Mouse (Mus musculus) embryonic facial prominence, embryonic 15.5 days (tissue): ENCODE data around the gene Tll2. TPM values are rescaled to one million over a fixed set of nuclear protein-coding genes. Genes with fewer than 3 reads are reported as not detected.

Source experiments
- ATAC-seq: fragments of 200-750 bp; cut with Nextera tagmentation; 2 replicates; pipeline ENCODE4 v1.8.0; 2017; ENCODE audit warnings: low read depth, moderate TSS enrichment; ENCODE audit not compliant: insufficient number of reproducible peaks, low FRiP score, low TSS enrichment
- H3K27ac ChIP-seq: fragments of 300-500 bp; sonication (generic); replicated peaks from 2 replicates; pipeline ENCODE4 v1.5.1; 2015; ENCODE audit warnings: mild to moderate bottlenecking, inconsistent platforms
- H3K27me3 ChIP-seq: fragments of 300-500 bp; sonication (generic); 2 replicates; pipeline ENCODE4 v1.6.1; 2015; ENCODE audit warnings: inconsistent platforms
- H3K36me3 ChIP-seq: fragments of 300-500 bp; sonication (generic); 2 replicates; pipeline ENCODE4 v1.6.1; 2015; ENCODE audit warnings: mild to moderate bottlenecking, inconsistent platforms
- H3K4me1 ChIP-seq: fragments of 300-500 bp; sonication (generic); 2 replicates; pipeline ENCODE4 v1.6.1; 2015; ENCODE audit warnings: inconsistent platforms
- H3K4me2 ChIP-seq: fragments of 300-500 bp; sonication (generic); replicated peaks from 2 replicates; pipeline ENCODE4 v1.6.1; 2015; ENCODE audit warnings: mild to moderate bottlenecking, inconsistent platforms
- H3K4me3 ChIP-seq: fragments of 300-500 bp; sonication (generic); replicated peaks from 2 replicates; pipeline ENCODE4 v1.5.1; 2015; ENCODE audit warnings: mild to moderate bottlenecking, inconsistent platforms
- H3K9ac ChIP-seq: fragments of 300-500 bp; sonication (generic); 2 replicates; pipeline ENCODE4 v1.6.1; 2015; ENCODE audit warnings: inconsistent platforms
- H3K9me3 ChIP-seq: fragments of 300-500 bp; sonication (generic); replicated peaks from 2 replicates; pipeline ENCODE4 v1.6.1; 2016; ENCODE audit warnings: inconsistent platforms
- WGBS: fragments of 180-500 bp; shearing (Covaris S2); methylation state at CpG from one replicate; pipeline ENCODE4 v1.1.7; 2015; 5-methylcytosine and 5-hydroxymethylcytosine counted together
- polyA plus RNA-seq: library from polyadenylated mRNA; unstranded; fragments of >200 nt; fragmentation: Nextera tagmentation; extraction: Ambion mirVana; gene quantifications from 2 replicates; pipeline ENCODE4 v1.2.1, GENCODE M21; 2015

Tll2 gene
- 0.76 and 0.97 TPM in 2 replicates for polyA plus RNA-seq

- H3K9me3 ChIP-seq: no peaks in the 10 kb centered on the region
- peaks cover 18% of the 10 kb centered on the region for H3K4me1 ChIP-seq
- peak within 1 kb of the TSS; percentile 47 for H3K4me3 ChIP-seq
- H3K27ac ChIP-seq: no peak within 1 kb of the TSS
- peaks cover 48% of the 10 kb centered on the region for H3K27me3 ChIP-seq
- 0 out of 2 replicates have a peak, but pooled peaks cover 7% of the 10 kb centered on the region for H3K36me3 ChIP-seq
- peak within 1 kb of the TSS; percentile 93 for H3K4me2 ChIP-seq
- no peak within 1 kb of the TSS for H3K9ac ChIP-seq
- 2% methylated on average over 32 of the region's 32 CpGs for WGBS
- peak; percentile 88 for ATAC-seq
Observed at GRCm38 (mm10) chr19:41206811-41207344, at the start of gene Tll2. Gene Tll2, minus strand, starts transcription at chr19:41206835.

GRCm38 (mm10) chr19:41254584-41254983 is 47.9 kb upstream of the Tll2 start:
- H3K4me2 ChIP-seq: no peak overlapping the region
- ATAC-seq: no peak
- H3K9ac ChIP-seq: no peak overlapping the region
- H3K4me1 ChIP-seq: no peaks in the 10 kb centered on the region
- peaks cover 7% of the 10 kb centered on the region; the same call in 1 of the 2 replicates for H3K36me3 ChIP-seq
- H3K9me3 ChIP-seq: no peaks in the 10 kb centered on the region
- no peak overlapping the region for H3K4me3 ChIP-seq
- H3K27me3 ChIP-seq: no peaks in the 10 kb centered on the region
- H3K27ac ChIP-seq: no peak overlapping the region
- 75% methylated on average over 5 of the region's 5 CpGs for WGBS

DNA sequence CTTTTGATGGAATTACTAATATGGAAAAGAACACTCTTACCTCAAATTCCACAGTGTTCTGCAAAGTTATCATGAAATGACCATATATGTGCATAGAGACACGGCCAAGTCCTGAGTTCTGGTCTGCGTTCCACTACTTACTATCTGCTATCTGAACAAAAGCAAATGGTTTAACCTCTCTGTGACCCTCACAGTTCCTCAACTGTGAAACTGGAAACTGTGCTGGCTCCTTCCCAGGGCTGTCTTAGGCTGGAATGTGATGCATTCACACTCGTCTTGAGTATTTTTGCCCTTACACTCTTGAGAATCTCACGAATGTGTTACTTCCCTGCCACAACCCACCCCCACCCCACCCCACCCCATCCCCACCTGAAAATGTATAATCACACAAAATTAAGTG is 42.3 kb upstream of the Tll2 start:
- Histone ChIP-seq H3K27me3 (no peaks in the 10 kb centered on the region), H3K9ac (no peak overlapping the region), H3K36me3 (peaks cover 24% of the 10 kb centered on the region), H3K4me1 (no peaks in the 10 kb centered on the region), H3K9me3 (no peaks in the 10 kb centered on the region), H3K4me2 (no peak overlapping the region), H3K27ac (no peak overlapping the region), H3K4me3 (no peak overlapping the region)
- 55% methylated on average over 4 of the region's 4 CpGs for WGBS
- ATAC-seq: no peak

DNA sequence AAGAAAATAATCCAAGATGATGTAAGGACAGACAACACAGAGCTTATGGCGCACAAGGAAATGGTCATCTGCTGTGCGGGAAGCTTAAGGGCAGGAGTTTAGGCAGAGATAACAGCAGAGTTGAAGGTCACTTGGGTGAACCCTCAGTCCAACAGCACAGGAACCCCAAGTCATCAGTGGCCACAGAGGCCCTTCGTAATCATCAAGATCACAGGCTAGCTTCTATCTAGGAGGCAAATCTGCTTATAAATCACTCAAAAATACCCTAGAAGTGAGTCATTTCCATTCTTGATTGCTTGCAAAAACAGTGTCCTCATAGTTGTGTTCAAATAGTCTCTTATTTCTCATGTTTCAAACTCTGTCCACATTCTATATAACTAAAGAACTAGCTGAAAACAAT is 41.6 kb upstream of the Tll2 start:
- Histone ChIP-seq H3K27ac (no peak overlapping the region), H3K9me3 (no peaks in the 10 kb centered on the region), H3K27me3 (no peaks in the 10 kb centered on the region), H3K4me2 (no peak overlapping the region), H3K4me1 (no peaks in the 10 kb centered on the region), H3K9ac (no peak overlapping the region), H3K36me3 (peaks cover 23% of the 10 kb centered on the region), H3K4me3 (no peak overlapping the region)
- 92% methylated on average over 3 of the region's 3 CpGs for WGBS
- ATAC-seq: no peak

- Histone ChIP-seq H3K4me1 (no peaks in the 10 kb centered on the region), H3K36me3 (peaks cover 37% of the 10 kb centered on the region), H3K4me2 (no peak overlapping the region), H3K9me3 (no peaks in the 10 kb centered on the region), H3K27me3 (no peaks in the 10 kb centered on the region), H3K4me3 (no peak overlapping the region), H3K9ac (no peak overlapping the region), H3K27ac (no peak overlapping the region)
- no peak for ATAC-seq
- WGBS: 87% methylated on average over 4 of the region's 4 CpGs
Observed at GRCm38 (mm10) chr19:41246271-41246670, 39.6 kb upstream of the Tll2 start.

- H3K4me3 ChIP-seq: no peak overlapping the region
- ATAC-seq: no peak
- no peak overlapping the region for H3K9ac ChIP-seq
- no peaks in the 10 kb centered on the region for H3K4me1 ChIP-seq
- H3K4me2 ChIP-seq: no peak overlapping the region
- 63% methylated on average over 6 of the region's 6 CpGs for WGBS
- H3K27me3 ChIP-seq: no peaks in the 10 kb centered on the region
- no peak overlapping the region for H3K27ac ChIP-seq
- peaks cover 49% of the 10 kb centered on the region for H3K36me3 ChIP-seq
- no peaks in the 10 kb centered on the region for H3K9me3 ChIP-seq
Observed at GRCm38 (mm10) chr19:41244581-41244980, 37.9 kb upstream of the Tll2 start.

DNA sequence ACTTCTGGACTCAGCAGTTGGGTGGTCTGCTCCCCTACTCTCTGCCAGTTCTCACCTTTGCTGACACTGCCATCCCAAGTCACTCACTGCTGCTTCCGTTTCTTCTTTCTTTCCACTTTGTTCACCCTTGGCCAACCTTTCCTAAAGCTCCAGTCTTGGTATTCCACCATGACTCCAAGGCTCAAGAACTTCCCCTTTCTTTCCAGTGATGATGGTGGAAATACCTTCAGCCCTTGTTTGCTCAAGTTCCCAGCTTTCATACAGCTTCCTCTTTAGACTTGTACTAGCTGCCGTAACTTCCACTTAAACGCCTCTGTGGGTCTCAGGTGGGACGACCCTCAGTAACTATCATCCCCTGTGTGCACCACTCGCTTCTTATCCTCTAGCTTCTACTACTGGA is 35.4 kb upstream of the Tll2 start:
- Histone ChIP-seq H3K4me1 (no peaks in the 10 kb centered on the region), H3K27me3 (no peaks in the 10 kb centered on the region), H3K27ac (no peak overlapping the region), H3K4me2 (no peak overlapping the region), H3K36me3 (peaks cover 57% of the 10 kb centered on the region), H3K9ac (no peak overlapping the region), H3K9me3 (no peaks in the 10 kb centered on the region), H3K4me3 (no peak overlapping the region)
- 92% methylated on average over 5 of the region's 5 CpGs for WGBS
- ATAC-seq: no peak

GRCm38 (mm10) chr19:41233698-41234097 is 27.1 kb upstream of the Tll2 start:
- H3K9ac ChIP-seq: no peak overlapping the region
- H3K36me3 ChIP-seq: peaks cover 62% of the 10 kb centered on the region
- no peak overlapping the region for H3K4me2 ChIP-seq
- 91% methylated on average over 4 of the region's 4 CpGs for WGBS
- no peaks in the 10 kb centered on the region for H3K9me3 ChIP-seq
- no peak overlapping the region for H3K4me3 ChIP-seq
- no peaks in the 10 kb centered on the region for H3K4me1 ChIP-seq
- no peaks in the 10 kb centered on the region for H3K27me3 ChIP-seq
- H3K27ac ChIP-seq: no peak overlapping the region
- ATAC-seq: no peak

DNA sequence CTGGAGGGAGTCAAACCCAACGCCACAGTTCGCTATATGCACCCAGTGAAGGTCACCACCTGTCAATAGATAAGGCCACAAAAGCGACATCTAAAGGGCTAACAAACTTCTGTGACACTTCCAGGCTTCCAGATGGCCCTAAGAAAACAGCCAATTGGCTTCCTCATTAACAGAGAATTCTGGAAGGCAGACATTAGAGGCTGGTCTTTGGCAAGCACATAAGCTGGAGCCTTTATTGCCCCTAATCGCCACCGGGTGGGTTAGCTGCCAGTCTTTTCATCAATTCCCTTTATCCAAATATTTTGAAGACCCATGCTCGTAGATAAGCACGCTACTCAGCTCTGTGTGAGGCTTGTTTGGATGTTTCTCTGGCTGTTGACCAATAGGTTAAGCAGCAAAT is 1.7 kb upstream of the Tll2 start:
- Histone ChIP-seq H3K36me3 (peaks cover 17% of the 10 kb centered on the region; the same call in 1 of the 2 replicates), H3K4me3 (no peak overlapping the region), H3K27ac (no peak overlapping the region), H3K9me3 (no peaks in the 10 kb centered on the region), H3K27me3 (peaks cover 45% of the 10 kb centered on the region), H3K4me2 (no peak overlapping the region), H3K9ac (no peak overlapping the region), H3K4me1 (peaks cover 18% of the 10 kb centered on the region)
- 70% methylated on average over 7 of the region's 7 CpGs for WGBS
- no peak for ATAC-seq

DNA sequence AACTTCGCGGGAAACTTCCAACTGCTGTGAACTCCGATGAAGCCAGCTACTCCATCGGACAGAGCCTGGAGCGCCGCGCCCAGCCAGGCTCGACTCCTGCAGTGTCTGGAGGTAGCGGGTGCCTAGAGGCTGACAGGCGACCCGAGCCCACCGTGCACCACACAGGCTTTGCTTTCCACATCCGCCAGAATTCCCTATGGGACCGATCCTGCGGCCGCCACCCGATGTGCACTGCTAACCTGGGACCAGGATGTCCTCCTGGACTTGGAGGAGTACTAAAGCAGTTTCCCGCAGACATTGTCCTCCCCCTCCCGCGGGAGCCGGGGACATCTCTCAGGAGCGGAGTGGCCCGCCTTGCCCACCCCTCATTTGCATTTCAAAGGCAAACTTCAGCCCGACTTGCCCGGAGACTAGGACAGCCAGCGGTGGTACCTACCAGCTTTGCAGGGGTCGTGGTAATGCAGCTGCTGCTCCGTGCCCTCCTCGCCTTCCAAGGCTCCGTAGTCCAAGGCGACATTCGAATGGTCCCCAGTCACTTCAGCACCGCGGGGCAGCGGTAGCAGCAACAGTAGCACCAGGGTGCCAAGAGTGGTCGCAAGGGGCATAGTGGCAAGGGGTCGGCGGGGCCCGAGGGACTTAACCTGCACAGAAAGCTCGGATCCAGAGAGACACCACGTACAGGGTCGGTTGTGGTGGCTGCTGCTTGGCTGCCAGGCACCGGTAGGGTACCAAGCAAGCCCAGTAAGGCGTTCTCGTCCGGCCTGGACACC is 409 bp downstream of the Tll2 start:
- Histone ChIP-seq H3K36me3 (0 out of 2 replicates have a peak, but pooled peaks cover 5% of the 10 kb centered on the region), H3K27me3 (peaks cover 48% of the 10 kb centered on the region), H3K9me3 (no peaks in the 10 kb centered on the region), H3K9ac (no peak overlapping the region), H3K4me3 (peak overlapping the region; percentile 47), H3K4me1 (peaks cover 18% of the 10 kb centered on the region), H3K27ac (no peak overlapping the region), H3K4me2 (peak overlapping the region; percentile 93)
- WGBS: under 1% methylated on average over 46 of the region's 46 CpGs
- no peak for ATAC-seq

DNA sequence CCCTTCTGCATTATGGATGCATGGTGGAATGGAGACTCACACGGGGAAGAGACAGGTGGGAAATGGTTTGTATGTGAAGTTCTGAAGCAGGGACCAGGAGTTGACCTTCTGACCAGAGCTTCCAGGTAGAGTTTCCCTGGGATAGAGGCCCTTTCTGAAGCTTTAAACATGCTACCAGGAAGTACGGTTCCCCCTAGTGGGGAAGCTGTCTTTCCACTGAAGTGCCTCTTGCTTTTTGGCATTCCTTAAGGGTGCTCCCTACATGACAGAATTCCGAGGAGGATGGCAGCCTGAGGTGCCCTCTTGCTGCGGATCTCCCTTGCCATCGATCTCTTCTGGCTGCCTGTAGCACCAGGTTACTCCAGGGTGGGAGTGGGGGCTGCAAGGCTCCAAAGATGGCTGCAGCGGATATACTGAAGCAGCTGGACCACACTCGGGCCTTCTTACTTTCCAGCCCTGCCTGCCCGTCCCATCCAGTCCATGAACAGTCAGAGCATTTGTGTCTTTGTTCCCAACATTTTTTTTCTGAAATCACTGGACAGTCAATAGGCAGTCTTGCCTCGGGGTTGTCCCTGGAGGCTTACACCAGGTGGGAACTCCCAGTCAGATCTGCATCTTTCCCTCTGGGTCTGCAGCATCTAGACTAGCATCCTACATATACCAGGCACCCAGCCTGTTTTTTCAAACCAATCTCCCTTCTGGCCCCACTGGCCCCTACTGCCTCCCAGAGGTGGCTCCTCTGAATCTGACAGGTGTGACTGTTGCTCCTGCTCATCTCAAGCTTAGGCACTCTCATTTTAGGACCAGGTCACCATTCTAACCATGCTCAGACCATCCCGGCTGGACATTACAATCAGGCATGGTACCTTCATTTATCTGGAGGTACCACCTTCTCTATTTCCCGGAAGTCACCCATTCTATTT is 2.2 kb downstream of the Tll2 start:
- Histone ChIP-seq H3K4me1 (peaks cover 18% of the 10 kb centered on the region), H3K9ac (no peak overlapping the region), H3K9me3 (no peaks in the 10 kb centered on the region), H3K36me3 (no peaks in the 10 kb centered on the region), H3K27ac (no peak overlapping the region), H3K4me2 (no peak overlapping the region), H3K4me3 (no peak overlapping the region), H3K27me3 (peaks cover 48% of the 10 kb centered on the region)
- WGBS: 63% methylated on average over 11 of the region's 11 CpGs
- ATAC-seq: no peak
